Mouse (Mus musculus): Measurements from ENCODE around the gene Col5a1.

The Col5a1 gene

DNA sequence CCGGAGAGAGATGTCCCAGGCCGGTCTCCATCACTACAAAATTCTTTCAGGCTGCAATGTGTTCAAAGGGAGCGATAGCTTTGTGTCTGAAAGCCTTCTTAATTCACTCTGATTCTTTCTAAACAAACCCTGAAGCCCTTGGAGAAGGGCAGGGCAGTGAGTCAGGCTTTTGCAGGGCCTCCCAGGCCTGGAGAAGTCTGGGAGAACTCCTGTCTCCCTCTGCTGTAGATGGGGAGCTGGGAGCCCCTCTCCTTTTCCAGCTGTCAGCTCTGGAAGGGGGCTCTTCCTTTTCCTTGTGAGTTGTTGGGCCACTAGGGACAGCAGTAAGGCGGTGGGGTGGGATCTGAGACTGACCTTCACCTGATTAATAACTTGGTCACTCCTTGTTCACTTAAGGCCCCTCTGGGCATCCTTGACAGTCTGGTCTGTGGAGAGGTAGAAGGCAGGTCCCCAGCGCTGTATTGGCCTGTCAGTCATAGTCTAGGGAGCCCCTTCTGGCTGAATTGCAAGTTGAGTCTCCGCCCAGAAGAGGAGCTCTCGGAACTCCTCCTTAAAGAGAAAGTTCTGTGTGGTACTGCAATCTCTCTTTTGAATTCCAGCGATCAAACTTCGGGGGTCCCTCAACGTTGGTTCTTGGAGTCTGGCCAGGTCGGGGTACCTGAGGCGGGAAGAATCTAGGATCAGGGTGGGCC, 623 bp upstream of the Col5a1 start:
- no peak for DNase-seq (ENCODE audit: low read depth, low spot score)

DNA sequence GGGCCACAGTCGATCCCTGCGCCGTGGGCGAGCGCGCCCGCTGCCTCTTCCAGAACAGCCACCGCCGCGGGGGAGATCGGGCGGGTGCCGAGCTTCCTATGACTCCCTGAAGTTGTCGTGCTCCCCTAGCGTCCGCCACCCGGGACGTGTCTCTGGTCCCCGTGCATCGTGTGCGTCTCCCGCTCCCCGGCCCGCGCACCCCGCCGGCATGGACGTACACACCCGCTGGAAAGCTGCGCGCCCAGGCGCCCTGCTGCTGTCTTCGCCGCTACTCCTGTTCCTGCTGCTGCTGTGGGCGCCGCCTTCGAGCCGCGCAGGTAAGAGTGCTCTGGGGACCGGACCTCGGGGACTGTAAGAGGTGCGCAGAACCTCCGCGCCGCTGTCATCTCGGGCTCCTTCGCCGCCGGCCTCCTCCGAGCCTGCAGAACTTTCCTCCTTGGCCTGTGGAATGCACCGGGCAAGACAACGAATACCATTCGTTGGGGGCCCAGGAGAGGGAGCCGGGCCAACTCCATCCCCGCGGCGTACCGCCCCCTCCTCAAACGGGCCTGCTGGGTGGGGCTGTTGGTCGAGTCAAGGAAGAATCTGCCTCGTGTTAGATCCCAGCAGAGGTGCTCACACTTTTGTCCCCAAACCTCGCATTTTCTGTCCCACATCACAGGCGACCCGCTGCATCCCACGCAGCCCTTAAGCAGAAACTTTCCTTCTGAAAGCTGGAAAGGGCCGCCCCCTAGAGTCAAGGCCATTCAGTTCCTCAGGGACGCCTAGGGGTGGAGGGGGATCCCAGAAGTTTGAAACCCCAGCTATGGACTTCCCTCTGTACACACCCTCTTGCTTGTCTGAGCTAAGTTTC, 609 bp downstream of the Col5a1 start:
- DNase-seq (ENCODE audit: low read depth, low spot score), result no peak

DNA sequence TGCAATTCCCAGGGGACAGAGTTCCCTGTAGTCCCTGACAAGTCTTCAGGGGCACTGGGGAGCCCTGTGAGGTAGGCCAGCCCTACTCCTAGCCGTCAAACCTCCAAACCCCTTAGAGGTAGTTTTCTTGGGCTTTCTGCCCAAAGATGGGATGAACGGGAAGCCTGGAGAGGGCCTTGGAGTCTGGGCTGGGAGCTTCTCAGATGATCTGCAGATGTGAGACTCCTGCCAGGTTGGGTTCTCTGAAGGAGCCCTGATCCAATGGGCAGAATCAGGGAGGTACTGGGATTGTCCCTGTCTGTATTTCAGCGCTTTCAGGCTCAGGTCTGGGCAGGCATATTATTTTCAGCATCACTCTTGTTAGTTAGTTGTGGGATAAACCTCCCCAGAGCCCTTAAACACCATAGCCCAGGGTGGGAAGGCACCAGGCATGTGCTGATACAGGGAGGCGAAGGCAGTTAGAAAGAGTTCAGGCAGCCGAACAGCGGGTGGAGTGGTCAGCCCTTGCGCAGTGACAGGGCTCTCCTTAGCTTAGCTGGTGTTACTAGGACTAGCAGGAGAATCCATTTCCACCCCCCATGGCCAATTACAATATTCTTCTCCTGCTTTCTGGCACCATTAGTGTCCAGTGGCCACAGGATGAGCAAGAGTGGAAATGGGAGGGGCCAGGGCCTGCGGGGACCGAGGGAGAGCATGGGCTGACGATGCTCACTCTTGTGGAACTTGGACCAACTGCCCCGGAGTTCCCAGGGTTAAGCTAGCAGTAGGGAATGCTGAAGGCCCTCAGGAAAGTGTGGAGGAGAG, 1.4 kb downstream of the Col5a1 start:
- DNase-seq (ENCODE audit: low read depth, low spot score), result no peak

DNA sequence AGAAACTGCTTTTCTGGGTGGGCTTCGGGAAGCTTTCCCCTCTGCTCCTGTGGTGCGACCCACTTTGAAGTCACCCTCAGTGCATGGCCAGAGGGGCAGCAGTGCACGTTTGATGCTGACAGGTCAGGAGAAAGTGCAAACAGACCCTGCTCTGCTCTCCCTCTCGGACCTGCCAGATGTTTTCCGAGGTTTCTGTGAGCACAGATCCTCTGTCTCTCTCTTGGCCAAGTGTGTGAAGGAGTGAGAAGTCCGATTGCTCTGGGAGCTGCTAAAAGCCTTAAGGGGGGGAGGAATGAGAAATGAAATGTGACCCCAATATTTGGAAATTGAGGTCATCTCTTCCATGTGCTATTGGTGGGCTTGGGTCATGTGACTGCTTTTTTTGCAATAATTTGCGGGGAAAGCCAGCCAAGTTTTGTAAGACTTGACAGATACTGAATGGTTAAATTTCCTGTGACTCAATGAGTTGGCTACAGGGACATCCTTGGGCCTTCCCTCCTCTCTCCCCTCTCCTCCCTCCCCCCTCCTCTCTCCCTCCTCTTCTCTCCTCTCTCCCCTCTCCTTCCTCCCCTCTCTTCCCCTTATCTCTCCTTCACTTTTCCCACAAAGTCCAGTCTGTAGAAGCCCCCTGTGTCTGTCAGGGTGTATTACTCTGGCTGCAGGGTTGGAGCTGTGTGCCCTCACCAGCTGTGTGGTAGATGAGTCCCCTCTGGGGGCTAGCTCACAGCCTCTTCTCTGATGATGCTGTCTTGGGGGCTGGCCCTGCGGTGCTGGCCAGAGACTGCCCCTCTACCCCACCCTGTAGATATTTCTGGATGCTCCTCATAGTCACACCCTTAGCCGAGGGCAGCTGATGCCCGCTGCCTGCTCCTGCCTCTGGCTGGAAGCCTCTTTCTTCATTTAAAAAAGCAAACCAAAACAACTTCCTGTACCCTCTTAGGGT, 2.6 kb downstream of the Col5a1 start:
- no peak for DNase-seq (ENCODE audit: low read depth, low spot score)

DNA sequence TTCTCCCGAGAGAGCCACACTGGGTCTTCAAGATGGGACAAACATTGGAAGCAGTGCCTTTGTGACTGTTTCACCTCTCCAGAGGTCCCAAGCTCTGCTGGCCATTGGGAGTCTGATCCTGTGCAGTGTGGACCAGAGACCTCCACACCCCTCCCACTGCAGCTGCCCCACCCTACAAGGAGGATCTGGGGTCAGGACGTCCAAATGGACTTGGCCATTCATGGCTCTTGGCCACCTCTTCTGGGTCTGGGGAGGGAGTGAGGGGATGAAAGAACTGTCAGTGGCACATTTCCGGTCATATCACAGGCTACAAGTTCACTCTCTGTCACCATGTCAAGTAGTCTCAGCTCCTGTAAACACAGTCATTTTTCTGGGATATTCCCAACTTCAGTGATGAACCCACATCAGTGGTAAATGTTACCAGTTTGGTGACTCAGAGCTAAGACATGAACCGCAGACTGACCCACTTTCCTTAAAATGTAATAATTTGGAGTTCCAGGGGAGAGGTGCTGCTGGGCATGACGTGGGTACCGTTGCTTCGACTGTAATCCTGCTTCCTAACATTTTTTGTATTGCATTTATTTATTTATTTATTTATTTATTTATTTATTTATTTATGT, 5.8 kb downstream of the Col5a1 start:
- DNase-seq (ENCODE audit: low read depth, low spot score), result no peak

DNA sequence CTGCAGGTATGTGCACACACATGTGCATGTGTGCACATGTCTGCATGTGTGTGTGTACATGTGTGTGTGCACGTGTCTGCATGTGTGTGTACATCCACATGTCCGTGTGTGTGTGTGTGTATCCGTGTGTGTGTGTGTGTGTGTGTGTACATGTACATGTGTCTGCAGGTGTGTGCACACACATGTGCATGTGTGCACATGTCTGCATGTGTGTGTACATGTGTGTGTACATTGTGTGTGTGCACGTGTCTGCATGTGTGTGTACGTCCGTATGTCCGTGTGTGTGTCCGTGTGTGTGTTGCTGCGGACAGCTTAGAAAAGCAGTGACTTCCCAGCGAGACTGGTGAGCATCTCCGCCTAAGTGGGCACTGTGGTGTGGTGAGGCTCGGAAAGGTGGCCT, 6.8 kb downstream of the Col5a1 start:
- no peak for DNase-seq (ENCODE audit: low read depth, low spot score)

DNA sequence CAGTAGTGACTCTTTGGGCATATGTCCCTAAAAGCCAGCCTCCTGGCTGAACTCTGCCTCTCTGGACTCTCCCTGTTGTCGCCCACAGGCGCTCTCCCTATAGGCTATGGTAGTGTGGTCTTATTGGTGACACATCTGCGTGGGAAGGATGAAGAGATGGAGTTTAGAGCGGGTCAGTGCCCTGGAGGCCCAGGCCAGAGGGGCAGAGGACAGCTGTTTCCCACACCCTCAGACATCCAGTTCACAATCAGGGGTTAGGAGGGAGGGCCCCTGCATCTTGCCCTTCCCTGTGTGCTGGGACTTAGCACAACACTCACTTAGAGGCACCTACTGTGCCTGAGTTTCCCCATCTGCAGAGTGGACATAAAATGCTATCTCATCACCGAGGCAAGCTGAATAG, 8.8 kb downstream of the Col5a1 start:
- no peak for DNase-seq (ENCODE audit: low read depth, low spot score)

DNA sequence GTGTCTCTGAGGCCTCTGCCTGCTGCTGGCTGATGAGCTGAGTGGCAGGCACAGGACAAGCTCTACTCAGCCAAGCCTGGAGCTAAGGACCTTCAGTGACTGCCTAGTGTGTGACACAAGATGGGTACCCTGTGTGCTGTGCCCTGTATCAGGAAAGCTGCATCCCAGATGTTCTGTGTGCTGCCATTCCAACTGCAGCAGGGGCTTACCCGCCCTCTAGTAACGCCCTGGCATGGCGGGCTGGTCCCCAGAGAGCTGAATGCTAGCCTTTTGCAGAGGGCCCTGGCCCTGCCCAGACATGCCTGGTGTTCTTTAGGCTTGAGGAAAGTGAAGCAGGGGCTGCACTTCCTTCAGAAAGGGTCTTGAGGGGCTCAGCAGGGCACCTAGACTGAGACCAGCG, 9.4 kb downstream of the Col5a1 start:
- no peak for DNase-seq (ENCODE audit: low read depth, low spot score)

DNA sequence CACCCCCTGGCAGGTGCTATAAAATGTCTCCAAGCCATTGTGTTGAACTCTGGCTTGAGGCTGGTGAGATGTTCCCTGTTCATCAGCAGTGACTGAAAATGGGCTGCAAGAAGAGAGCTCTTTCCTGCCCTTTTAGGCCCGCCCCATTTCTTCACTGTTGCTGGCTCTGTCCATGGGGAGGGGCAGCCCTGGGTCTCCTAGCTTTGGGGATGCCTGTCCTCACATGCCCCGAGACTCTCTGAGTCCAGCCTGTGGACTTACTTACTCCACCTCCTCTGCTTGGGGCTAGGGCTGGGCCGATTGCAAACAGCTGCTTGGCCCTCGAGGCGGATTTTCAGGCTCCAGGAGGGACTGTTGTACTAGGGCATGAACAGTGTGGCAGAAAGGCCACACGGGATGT, 10.9 kb downstream of the Col5a1 start:
- DNase-seq (ENCODE audit: low read depth, low spot score), result no peak

DNA sequence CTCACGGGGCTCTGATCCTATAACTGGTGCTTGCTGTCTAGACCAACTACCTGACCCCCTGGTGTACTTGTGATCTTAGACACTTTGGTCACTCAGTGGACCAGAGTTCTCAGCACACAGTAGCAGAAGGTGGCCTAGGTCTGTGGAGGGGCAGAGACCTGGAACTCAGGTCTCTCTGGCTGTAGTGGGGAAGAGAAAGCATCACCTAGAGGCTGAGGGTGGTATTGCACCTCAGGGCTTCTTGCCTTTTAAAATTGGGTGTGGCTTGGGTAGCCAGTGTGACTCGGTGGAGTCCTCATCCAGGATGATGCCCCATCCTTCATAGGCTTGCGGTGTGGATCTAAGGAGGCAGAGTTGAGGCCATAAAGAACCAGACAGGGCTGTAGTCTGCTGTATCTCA, 13.7 kb downstream of the Col5a1 start:
- DNase-seq (ENCODE audit: low read depth, low spot score), result no peak

DNA sequence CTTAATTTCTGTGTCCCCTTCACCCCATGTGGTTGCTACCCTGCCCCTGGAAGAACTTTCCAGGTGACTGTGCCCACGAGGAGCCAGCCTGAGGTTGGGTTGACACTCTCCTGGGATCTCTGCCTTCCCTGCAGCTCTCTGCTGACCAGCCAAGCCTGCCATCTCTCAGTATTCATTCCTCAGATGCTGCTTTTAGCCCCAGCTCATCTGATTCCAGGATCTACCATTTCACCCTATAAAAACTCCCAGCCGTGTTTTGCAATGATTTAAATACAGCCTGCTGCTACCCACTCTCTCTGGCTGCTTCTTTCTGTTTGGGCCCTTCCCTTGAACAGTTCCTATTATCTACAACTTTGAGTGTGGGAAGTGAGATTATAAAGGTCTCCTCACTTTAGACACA, 14.9 kb downstream of the Col5a1 start:
- no peak for DNase-seq (ENCODE audit: low read depth, low spot score)

DNA sequence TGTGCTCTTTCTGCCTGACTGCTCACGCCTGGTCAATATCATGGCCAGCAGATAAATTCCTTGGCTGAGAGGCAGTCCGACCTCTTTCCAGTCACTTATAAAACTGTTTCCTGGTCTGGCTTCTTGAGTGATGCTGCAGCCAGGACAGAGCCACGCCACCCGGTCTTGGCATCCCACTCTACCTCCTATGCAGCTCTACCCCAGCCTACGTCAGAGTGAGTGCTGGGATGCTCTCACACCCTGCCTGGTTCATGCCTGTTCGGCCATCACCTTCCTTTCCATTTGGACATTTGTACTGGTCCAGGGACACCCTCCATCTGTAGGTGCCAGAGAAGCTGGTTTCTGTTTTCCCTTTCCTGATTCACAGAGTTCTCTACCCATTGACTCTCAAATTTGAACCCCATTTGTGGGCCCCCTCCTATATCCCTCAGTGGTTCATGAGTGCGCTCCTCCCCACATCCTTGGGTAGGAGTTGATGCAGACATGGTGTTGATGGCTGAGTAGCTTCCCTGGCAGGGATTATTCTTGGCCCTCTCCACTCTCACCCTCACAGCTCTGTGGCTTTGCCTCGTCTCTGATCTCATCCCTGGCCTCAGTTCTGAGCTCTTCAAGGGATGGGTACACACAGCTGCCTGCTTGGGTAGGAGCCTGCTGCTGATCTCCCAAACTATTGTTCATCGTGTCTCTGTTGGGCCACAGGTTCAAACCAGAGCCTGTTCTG, 15.5 kb downstream of the Col5a1 start:
- DNase-seq (ENCODE audit: low read depth, low spot score), result no peak

DNA sequence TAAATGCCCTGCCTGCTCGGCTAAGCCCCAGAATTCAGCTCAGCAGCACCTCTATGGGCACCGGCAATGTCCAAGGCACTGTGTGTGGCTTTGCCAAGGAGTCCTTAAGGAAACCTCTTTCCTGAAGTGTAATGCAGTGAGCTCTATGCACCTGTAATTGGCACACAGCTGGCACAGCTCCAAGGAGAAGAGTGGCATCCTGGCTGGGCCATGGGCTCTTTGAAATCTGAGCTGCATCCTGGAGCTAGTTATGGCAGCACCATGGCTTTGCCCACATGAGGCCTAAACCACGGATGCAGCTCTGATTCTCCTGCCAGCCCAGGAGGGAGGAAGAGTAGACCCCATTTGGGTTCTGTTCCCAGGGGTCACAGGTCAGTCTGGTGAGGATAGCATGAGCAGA, 16.1 kb downstream of the Col5a1 start:
- no peak for DNase-seq (ENCODE audit: low read depth, low spot score)

DNA sequence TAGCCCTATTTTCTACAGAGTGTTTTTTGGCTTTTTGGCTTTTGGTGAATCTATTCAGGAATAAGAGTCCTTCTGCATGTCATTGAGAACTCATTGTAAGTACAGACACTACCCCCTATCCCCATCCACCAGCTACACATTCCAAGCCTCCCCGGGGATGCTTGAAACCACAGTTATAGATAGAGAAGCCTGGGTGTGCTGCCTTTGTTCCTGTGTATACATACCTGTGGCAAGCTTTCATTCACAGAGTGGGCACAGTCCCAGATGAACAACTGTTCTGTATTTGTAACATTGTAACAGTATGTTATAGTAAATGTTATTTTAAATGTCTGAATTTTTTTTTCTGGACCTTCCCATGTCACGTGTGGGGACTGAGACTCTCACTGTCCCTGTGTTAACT, 19.2 kb downstream of the Col5a1 start:
- DNase-seq (ENCODE audit: low read depth, low spot score), result no peak

DNA sequence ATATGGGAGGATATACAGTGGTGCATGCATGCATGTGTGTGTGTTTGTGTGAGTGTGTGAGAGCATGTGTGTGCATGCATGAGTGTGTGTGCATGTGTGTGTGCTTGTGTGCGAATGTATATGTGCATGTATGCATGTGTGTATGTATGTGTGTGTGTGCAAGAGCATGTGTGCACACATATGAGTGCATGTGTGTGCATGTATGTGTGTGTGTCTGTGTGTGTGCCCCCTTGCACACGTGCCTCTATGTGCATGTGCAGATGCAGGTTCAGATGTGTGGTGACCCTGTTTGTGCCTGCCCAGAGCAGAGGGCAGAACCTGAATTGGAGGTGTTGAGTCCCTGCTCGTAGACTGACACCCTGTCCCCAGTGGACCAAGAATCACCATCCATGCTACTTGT, 24.3 kb downstream of the Col5a1 start:
- no peak for DNase-seq (ENCODE audit: low read depth, low spot score)

DNA sequence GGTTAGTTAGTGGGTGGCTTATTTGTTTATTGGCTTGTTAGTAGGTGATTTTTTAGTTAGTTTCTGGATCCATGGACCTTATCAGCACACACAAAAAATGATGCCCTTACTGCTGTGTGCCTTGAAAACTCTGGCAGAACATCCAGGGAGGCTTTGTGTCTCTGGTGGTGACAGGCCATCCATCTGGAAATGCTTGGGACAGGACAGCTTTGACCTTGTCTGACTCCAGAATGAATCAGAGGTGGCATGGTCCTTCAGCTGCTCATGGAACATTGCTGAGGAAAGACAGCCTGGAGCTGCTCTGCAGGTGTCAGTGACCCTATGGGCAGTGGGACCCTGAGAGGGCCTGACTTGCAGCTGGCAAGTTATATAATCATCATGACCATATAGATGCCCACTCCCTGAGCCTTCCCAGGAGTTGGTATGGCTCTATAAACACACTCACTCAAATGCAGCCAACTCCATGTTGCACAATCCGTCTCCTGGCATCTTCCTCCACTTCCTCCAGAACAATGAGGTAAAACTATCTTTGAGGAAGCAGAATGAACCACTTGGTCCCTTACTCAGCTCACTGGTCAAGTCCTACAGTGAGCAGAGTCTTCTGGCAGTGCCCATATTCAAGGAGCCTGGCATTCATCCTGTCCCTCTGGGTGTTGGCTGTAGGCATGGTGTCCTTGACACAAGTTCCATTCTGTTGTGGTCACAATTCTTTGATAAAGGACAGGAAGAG, 26.5 kb downstream of the Col5a1 start:
- no peak for DNase-seq (ENCODE audit: low read depth, low spot score)

DNA sequence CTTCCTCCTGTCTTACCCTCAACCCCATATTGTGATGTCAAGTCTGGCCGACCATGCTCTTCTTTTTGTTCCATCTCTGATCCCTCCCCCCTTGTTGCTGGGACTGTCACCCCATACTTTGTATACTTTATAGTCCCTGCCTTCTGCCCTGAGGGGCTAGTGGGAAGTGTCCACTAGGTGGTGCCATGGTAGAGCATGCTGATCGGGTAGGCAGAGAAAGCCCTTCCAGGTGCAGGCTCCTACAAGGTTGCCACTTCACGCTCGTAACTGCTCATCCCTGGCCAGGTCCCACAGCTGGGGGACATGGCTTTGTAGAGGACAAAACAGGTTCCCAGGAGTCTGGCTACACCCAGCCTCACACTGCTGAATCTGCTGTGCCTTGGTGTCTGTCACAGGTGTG, 29.5 kb downstream of the Col5a1 start:
- no peak for DNase-seq (ENCODE audit: low read depth, low spot score)

DNA sequence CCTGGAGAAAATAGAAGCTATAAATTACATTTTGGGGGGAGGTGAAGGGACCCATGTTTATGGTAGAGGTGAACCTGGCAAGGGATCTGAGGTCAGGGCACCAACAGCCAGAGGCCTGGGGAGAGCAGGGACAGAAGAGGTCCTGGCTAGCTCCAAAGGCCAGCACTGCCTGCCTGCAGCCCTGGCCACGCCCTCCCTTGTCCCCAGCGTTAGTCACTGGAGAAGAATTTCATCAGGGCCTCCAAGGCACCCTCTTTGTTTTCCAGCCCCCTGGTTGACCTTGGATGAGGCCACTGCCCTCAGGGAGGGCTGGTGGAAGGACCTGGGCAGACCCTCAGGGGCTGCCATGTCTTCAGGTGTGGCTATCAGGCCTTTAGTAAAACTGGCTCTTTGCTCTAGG, 30.1 kb downstream of the Col5a1 start:
- DNase-seq (ENCODE audit: low read depth, low spot score), result no peak

DNA sequence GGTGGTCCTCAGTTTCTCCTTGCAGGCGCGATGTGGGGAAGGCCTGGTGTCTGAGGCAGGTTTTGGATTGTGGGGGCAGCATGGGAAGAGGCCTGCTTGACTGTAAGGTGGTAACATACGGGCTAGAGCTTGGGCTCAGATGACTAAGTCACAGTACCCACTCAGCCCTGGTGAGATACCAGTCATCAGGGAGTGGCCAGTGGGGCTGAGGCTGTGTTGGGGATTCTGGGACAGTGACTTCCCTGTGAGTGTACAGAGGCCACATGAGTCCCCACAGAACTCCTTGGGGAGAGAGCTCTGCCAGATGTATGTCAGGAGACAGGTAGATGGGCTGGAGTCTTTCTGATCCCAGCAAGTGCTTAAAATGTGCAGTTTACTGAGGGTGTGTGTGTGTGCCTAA, 31.0 kb downstream of the Col5a1 start:
- no peak for DNase-seq (ENCODE audit: low read depth, low spot score)

DNA sequence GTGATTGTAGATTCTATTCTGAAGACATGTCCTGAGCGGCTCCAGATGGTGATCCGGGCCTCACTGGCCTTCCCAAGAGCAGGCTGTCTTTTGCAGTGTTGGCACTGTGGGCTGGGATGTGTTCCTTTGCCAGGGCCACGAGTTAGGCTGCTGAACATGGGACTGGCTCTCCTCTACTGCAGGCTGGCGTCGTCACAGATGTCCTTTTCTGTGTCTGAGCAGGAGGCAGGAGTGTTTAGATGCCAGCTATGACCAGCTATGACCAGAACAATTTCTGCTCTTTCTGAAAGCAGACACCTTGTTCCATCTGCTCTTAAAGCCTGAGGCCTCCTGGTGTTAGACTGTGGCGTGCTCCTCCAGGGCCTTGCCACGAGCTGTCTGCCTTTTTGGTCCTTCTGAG, 31.9 kb downstream of the Col5a1 start:
- DNase-seq (ENCODE audit: low read depth, low spot score), result no peak

All from brain, embryonic 18.5 days (tissue).